Mouse (Mus musculus): ENCODE results near the gene Kcnj15.
A peak's percentile ranks its signal among the peaks of the same experiment; 100 is the strongest.

Kcnj15 gene

DNA sequence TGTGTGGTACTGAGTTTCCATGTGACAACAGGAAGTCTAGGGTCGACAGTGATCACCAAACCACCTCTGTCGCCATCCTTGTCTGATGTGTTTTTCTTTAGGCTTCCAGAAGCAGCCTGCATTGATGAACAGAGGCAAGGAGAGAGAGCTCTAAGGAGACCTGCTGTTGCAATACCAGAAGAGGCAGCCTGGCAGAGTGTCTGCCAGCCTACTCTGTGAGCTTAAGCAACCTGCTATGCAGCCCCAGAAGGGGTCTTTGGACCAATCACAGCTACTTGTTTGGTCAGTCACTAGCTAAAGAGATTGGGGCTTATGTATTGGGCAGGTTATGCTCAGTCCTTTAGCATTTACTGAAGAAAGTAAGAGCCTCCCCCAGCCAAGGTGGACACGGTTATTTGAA lies 11.9 kb upstream of the Kcnj15 start:
- DNase-seq (ENCODE audit: low spot score): no peak

DNA sequence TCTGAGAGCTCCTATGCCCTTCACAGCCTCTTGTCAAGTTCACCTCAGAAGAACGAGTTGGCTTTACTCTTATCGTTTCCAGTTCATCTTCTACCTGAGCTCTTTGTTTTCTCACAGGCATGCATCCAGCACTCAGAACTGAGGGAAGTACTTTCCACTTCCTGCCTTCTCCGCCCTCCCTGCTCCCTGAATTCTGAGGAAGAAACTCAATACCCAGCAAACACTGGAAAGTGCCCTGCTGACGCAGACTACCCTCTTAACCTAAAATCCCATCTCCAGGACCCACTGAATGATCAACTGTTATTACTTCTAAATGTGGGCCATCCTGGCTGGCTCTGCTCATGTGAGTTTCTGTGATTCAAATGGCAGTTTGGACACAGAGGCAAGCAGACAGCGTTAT lies 8.7 kb upstream of the Kcnj15 start:
- DNase-seq (ENCODE audit: low spot score): no peak

DNA sequence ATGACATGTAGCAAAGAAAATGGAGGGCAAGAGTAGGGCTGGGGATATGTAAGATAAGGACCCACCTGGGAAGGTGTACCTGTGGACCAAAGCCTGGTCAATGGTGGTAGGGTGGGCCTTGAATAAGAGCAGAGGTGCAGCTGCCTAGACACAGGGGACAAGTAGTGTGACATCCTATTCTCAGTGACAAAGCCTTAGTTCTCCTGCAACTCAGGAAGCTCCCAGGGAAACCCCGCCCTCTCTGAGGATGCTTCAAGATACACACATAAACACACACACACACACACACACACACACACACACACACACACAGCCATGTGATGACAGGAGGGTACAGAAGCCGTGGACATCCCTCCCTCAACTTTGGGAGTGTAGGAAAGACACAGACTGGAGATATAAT lies 710 bp upstream of the Kcnj15 start:
- DNase-seq (ENCODE audit: low spot score): no peak

DNA sequence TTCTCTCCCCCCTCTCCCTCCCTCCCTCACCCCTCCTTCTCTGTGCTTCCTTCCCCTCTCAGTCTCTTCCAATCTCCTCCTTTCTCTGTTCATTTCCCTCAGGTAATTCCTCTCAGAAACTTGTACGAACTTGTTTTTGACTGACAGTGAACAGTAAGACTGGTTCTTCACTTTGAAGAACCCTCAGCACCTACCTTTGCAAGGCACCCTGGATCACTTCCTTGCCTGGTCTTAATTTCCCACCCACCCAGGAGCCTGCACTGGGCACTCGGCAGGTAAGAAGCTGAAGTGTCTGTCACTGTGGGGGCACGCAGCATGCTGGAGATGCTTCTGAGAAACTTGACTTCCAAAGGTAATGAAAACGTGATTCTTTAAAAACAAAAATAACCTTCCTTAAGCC lies 742 bp downstream of the Kcnj15 start:
- no peak for DNase-seq (ENCODE audit: low spot score)

DNA sequence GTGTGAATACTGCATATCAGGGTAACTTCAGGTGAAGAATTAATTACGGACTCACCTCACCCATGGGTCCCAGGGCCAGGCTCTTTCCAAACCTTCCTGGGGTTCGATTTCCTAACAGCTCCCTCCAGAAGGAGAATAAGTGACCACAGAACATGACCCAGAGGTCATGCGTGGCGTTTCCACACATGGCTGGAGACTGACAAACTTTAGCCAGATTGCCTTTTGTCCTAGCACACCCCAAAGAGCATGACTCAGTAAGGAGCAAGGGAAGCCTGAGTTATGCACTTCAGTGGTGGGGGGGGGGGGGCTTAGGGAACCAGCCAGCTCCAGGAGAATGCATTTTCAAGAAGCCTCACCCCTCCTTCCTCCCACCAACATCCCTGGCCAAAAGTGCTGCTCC lies 2.1 kb downstream of the Kcnj15 start:
- DNase-seq (ENCODE audit: low spot score): no peak

DNA sequence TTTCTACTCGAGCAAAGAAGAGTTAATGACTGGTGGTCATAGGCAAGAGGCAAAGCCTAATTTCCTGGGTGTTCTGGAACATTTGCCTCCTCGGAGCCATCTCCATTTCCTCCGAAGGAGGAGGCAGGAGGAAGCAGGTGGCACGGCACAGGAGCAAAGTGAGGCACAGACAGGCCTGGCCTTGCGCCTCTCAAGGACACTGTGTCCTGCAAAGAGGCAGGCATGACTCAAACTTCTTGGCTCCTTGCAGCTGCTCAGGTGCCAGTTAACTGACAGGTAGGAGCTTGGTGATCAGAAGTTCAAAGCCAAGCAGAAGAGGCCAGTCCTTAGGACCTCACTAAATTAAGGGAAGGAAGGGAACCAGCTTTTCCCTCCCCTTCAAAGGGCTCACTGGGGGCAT lies 3.3 kb downstream of the Kcnj15 start:
- no peak for DNase-seq (ENCODE audit: low spot score)

DNA sequence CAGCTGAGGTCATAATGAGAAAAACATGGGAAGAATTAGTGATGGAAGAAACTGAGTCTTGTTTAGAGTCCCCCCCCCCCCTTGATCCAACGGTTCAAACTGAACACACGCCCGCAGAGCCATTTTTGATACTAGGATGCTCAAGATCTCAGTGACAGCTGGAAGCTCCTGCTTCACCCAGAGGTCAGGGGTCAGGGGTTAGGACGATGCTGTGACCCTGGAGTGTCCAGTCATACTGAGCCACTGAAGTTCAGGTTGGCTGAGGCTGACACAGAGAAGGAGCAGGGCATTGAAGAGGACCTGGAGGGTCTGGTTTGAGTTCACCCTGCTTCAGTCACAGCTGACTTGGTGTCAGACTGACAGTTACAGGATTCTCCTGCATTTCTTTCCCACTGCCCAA lies 4.4 kb downstream of the Kcnj15 start:
- peak; percentile 24 for DNase-seq (ENCODE audit: low spot score)

DNA sequence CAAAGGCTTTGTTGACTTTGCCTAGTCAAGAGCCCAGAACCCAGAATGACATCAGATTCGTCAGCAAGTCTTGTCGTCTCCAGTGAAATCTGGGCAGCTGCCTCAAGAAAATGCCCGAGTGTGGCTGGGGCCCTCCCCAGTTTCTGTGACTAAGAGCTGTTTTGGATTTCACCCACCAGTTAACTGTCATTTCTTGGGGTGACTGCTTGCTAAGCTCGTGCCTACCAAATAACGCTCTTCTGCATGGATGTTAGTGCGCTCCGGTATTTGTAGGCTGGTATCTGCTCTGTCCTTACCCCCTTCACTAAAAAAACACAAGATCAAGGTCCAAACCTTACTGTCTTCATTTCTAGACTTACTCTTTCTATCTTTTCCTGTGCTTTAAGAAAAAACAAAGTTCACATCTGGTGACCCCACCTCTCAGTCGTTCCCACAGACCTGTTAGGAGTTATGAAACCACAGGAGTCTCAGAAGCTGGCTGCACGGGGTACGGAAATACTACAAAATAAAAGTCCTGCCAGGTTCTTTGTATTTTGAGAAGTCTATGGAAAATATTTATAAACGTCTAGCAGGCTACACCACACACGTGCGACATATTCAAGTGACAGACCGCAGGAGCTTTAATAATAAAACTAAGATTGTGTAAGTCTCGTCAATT lies 5.5 kb downstream of the Kcnj15 start:
- no peak for DNase-seq (ENCODE audit: low spot score)

DNA sequence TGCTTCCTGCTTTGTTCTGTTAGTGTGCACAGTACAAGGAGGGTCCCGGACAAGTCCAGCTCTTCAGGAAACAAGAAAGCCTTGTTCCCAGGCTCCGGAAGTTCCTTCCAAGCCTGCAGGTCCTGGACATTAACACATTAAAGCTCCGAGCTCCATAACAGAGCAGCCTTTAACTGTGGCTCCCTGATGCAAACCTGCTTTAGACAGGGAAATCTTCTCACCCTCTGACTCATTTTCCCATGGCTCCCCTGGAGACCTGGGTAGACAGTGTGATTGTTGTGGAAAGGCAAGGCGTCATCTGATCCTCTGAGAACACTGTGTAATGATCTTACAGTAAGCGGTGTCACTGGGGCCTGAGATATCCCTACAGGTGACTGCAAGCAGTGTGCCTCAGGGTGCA lies 7.0 kb downstream of the Kcnj15 start:
- no peak for DNase-seq (ENCODE audit: low spot score)

DNA sequence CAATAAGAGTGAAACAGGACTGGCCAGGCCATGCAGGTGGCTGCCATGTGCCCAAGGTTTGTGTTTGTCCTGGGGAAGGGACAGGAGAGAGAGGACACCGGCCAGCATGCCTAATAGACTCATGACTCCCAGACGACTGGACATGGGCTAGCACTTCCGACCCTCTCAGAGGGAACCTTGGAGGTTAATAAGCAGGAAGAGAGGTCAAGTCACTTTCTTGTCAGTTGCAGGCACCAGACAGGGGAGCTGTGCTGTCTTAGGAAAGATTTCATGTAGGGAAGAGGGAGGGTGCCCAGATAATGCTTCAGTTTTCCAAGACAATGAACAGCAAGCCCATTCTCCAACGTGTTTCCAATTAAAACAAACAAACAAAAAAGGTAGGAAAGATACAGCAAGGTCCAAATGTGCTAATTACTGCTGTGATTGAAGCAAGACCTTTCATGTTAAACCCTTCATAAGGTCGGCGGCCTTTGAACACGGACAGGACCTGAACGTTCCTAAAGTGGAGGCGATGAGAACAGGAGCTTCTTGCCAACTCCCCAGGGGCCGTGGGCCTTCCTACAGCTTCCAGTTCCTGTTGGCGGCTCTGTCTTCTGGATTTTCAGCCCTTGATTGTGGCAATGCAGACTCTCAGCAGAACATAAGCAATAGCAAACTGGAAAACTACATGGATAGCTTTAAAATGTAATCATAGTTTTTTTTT lies 10.3 kb downstream of the Kcnj15 start:
- peak; percentile 43 for DNase-seq (ENCODE audit: low spot score)

DNA sequence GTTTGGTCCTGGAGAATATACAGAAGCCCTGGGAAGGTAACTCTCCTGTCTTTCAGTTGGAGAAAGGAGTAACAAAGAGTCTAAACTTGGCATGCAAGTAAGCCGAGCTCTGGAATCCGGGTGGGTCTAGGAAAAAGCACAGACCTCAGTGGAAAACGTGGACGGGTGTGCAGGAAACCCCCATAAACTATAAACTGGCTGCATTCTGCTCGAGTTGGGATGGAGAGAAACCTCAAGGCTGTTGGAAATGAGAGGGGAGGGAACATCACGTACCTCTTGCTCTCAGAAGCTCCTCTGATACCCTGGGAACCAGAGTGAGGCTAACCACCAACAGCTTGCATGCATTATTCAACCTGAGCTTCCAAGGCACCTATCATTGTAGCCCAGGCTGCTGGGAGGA lies 12.3 kb downstream of the Kcnj15 start:
- DNase-seq (ENCODE audit: low spot score): no peak

DNA sequence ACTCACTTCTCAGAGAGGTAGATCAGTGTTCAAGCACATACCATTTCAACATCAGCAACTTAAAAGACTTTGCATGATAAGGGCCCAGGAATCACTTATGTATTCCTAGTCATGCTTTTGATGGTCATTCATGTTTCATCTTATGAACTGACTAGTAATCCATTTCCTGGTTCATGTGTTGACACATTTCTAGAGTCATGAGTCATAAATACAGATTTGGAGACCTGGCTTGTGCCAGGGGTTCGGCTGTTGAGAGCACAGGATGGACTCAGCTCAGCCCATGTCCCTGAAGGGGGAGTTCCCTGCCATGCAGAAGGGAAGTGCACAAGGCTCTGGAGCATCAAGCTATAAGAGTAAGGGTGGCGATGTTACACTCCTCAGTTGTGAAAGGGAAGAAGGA lies 15.7 kb downstream of the Kcnj15 start:
- DNase-seq (ENCODE audit: low spot score): no peak

DNA sequence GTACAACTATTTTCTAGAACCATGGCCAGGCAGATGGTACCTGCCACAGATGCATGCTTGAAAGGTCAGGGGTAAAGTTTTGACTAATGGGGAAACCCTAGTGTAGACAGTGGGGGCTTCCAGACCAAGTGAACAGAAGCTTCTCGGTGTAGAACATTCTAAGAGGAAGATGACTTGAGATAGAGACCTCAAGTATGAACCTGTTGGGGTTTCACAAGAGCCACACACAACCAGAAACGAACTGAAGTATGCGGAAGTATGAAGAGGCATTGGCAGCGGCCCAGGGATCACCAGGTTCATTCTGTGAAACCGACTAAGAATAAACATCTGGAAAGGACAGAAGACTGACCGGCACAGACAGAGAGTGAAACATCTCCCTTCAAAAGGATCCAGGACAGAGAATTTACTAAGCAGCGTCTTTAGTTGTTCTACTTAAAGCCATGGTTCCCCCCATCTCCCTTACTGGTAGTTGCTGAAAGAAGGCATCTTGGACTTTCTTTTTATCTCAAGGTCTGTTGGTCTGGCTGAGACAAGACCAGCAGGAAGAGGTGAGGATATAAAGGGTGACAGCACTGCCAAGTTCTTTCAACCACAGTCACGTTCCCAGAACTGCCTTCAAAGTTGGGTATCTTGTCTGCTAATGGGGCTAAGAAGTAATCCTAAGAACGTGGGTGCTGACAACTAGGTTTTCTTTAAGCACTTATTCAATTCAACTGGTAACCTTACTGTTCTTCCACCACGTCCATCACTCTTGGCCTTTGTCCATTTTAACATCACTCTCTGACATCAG lies 18.6 kb downstream of the Kcnj15 start:
- DNase-seq (ENCODE audit: low spot score): no peak

DNA sequence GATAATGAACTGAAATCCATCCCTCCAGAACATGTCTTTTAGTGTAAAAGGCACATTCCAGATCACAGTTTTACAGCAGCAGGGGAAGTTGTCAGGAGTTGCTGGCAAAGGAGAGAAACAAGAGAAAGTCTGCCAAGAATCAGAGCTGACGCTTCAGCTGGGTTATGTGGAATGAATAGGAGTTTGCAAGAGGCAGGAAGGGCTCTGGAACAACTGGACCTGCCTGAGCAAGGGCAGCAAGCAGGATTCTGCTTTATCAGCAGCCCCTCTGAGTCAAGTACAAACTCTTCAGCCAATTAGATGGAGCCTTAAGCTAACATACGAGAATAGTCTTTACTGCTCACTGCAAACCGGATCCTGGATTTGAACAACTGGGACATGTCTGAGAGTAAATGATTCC lies 21.7 kb downstream of the Kcnj15 start:
- no peak for DNase-seq (ENCODE audit: low spot score)

DNA sequence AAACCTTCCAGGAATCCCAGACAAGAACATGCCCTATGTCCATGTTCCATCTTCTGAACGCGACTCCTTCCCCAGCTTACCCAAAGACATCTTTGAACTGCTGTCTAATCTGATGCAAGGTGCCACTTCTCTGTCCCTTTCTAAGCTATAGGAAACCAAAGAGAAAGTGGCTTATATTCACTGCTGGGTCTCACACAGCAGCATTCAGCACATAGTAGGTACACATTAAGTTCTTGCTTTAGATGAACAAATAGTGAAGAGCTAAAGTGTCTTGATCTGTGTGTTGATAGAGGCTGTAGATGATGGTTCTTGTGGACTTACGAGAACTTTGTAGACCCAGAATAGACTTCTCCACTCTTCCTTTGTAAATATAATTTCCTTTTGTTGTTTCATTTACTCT lies 23.0 kb downstream of the Kcnj15 start:
- no peak for DNase-seq (ENCODE audit: low spot score)

DNA sequence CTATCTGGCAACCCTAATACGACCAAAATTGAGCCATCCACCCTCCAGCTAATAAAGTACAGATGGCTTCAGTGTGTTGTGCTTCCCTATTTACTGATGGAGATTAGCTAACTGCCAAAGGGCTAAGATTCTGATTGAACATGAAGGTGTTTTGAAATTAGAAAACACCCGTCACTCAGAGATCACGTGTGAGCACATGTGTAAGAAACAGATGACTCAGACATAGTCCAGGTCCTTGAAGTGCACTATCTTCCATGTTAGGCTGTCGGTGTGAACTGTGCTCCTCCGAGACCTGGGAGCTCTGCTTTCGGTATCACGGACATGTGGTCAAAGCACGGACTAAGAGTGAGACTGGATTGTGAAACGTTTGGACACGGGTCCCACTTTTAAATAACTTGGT lies 26.0 kb downstream of the Kcnj15 start:
- DNase-seq (ENCODE audit: low spot score): no peak

DNA sequence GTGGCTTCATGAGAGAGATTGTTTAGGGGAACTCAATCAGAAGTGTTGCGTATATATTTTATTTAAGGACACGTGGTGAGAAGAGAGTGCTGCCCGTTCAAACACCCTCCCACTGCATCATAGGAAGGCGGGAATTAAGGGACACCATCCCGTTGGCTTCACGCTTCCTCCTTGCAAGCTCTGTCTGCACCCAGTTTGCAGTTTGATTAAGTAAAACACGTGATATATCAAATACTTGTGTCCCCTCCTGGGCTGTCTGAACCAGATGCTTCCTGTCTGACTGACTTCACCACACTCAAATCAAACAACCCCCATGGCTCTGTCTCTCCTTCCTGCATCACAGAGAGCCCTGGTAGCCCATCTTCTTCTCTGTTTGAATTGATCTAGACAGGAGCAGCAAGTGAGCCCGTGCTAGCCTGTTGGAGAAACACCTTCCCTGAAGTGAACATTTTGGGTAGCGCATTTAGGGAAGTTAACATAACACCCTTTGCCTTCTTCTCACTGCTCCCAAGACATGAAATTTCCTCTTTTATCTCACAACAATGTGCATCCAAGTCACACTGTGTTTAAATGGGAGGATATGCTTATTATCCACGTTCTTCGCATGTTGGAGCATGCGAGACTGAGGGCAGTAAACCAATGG lies 26.8 kb downstream of the Kcnj15 start:
- DNase-seq (ENCODE audit: low spot score): no peak

DNA sequence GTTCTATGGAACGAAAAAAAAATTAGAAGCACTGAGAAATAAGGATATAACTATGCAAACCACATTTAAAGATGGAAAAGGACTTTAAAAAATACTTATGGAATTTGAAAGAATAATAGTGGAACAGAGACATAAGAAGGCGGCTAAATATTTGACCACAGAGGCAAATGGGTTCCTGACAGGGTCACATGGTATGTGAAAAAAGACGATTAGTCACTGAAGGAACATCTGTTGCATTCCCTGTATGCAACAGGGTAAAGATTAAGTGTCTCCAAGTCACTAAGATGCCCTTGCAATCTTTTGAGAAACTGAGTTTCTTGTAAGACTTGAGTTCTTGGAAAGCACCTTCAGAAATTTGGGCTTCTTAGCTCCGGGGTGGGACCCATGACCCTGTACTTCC lies 27.7 kb downstream of the Kcnj15 start:
- DNase-seq (ENCODE audit: low spot score): no peak

DNA sequence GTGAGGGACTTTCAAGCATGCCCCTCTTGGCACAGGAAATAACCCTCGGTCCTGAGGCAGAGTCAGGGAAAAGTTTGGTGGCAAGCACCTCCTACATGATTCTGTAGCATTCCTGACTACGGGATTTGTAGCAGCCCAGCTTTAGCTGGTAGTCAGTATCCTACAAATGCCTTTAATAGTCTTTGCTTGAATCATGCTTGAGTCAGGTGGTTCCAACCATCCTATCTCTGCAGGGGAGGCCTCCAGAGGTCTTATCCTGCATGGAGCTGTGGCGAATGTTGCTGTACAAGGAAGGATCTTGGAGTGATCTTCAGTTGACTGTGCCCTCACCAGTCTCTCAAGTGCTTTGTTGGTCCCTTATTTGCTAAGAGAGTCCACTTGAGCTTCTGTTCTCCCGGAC lies 28.4 kb downstream of the Kcnj15 start:
- no peak for DNase-seq (ENCODE audit: low spot score)

DNA sequence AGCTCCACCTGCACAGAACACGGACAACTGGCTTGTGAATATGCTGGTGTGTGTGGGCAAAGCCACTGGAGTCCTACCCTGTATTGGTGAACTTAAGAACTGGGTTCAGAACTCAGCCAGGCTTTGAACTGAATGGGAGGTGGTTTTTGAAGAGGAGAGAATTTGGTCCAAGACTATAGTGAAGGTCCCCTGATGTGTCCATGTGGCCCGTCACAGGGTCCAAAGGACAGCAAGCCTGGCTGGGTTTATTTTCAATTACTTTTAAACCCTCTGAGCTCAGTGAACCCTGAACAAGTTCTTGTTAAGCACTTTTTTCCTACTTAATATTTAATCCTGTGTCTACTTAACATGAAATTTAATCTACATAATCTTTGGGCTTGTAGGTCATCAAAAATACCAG lies 30.3 kb downstream of the Kcnj15 start:
- no peak for DNase-seq (ENCODE audit: low spot score)

DNA sequence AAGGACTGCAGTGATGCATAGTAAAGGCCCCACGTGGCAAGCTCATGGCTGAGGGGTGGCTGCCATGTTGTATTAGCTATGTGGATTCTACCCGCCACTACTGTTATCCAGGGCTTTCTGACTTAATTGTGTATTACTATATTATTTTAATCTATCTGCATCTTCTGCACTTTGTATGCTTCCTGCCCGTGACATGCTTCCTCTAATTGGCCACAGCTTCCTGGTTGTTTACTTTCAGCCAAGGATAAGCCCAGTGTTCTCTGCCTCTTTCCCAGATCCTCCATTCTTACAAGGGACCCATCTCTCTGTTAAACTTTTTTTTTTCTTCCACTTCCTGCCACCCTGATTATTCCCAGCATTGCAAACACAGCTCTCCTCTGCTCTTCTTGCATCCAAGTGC lies 32.0 kb downstream of the Kcnj15 start:
- no peak for DNase-seq (ENCODE audit: low spot score)

DNA sequence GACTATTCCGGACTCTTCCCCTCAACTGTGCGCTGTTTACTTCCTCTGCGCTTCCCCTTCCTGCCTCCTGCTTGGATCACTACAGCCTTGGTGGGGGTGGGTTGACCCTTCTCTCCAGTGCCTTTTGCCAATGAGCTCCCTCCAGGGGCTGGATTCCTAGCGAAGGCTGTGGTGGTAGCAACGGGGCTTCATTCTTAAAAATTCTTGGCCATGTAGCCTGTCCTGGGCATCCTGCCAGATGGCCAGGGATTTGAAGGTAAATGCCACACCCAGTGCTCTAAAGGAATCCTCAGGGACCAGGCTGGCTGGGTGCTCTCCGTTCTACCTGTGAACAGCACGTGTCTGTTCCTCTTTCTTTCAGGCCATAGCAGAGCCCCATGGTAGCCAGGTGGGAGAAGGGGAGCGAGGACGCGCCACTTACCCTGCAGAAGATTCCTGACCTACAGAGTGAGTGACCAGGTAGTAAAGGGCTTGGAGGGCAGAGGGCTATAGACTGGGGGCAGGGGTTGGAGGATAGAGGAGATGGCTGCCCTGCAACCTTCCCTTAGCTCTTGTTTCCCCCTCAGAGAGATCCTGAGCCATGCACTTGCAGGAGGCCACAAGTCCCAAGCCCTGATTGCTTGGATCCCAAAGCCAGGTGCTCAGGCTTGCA lies 34.2 kb downstream of the Kcnj15 start:
- no peak for DNase-seq (ENCODE audit: low spot score)

All from embryo, embryonic 10.5 days (tissue).